Comparison of ENCODE assay signal across 8 mouse cellular contexts in the genomic region with DNA sequence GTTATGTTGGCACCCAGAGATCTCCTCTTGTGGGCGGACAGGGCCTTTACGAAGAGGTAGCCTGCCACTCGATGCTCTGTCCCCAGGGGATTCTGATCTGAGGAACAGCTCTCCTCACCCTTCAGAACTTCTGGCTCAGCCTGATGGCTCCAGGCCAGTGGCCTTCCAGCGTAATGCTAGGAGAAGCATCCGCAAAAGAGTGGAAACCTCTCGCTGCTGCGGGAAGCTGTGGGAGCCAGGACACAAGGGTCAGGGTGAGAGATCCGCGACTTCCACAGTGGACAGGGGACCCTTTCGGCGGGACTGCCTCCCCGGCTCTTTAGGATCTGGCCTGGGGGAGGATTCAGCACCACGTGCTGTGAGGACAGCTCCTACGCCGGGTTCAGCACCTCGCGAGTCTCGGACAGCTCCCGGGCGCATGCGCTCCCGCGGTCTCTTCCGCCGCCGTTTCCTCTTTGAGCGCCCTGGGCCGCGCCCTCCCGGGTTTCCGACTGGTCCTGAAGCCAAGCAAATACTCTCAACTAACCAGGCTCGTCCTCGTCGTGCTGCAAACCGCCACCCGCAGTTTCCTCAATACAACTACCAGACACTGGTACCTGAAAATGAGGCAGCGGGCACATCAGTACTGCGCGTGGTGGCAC. TPM values are rescaled to one million over a fixed set of nuclear protein-coding genes. Genes with fewer than 3 reads are reported as not detected.
DNase-seq lines count a peak whose midpoint lies in the region; ATAC-seq and TF ChIP-seq lines count a peak whose summit lies in the region.

No protein-coding gene starts in this region.

- H3K36me3 ChIP-seq in heart, embryonic 15.5 days = no peaks in the 10 kb centered on the region
- no peaks in the 10 kb centered on the region for H3K36me3 ChIP-seq in kidney, postnatal 0 days (ENCODE audit: insufficient read depth, low read length)
- no peaks in the 10 kb centered on the region for H3K36me3 ChIP-seq in lung, embryonic 15.5 days
- H3K36me3 ChIP-seq in neural tube, embryonic 15.5 days = peaks cover 31% of the 10 kb centered on the region

- H3K4me1 ChIP-seq in bone marrow macrophage, adult 2 months (ENCODE audit: control insufficient read depth, insufficient read depth, low read length) = peaks cover 12% of the 10 kb centered on the region
- H3K4me1 ChIP-seq in heart, embryonic 15.5 days (replicated peaks) = peaks cover 26% of the 10 kb centered on the region
- H3K4me1 ChIP-seq in kidney, postnatal 0 days (replicated peaks; ENCODE audit: insufficient read depth, low read length) = 0 out of 2 replicates have a peak, but pooled peaks cover 7% of the 10 kb centered on the region
- H3K4me1 ChIP-seq in lung, embryonic 15.5 days = peaks cover 19% of the 10 kb centered on the region
- peaks cover 65% of the 10 kb centered on the region for H3K4me1 ChIP-seq in neural tube, embryonic 15.5 days

- peak; percentile 67 for ATAC-seq in CD4-positive, CD25-positive, alpha-beta regulatory T cell, adult 4 months
- peak; percentile 51 for ATAC-seq in erythroblast, adult 5-6 weeks (replicated peaks; ENCODE audit: low FRiP score, poor library complexity, severe bottlenecking)
- no peak; the same call in 1 of the 2 replicates for ATAC-seq in heart, embryonic 15.5 days (replicated peaks; ENCODE audit: insufficient number of reproducible peaks, insufficient read depth, low FRiP score, low read depth)
- peak; percentile 53 for ATAC-seq in kidney, postnatal 0 days (replicated peaks; ENCODE audit: low FRiP score, low read depth)
- peak; percentile 44; the same call in 1 of the 2 replicates for ATAC-seq in lung, embryonic 15.5 days (ENCODE audit: borderline replicate concordance, extremely low read depth, low FRiP score, low TSS enrichment)
- no peak for ATAC-seq in neural tube, embryonic 15.5 days (ENCODE audit: low FRiP score)

- peak overlapping the region; percentile 81 for H3K4me2 ChIP-seq in heart, embryonic 15.5 days
- H3K4me2 ChIP-seq in kidney, postnatal 0 days (ENCODE audit: low read length) = peak overlapping the region; percentile 70
- H3K4me2 ChIP-seq in lung, embryonic 15.5 days = peak overlapping the region; percentile 86
- peak overlapping the region; percentile 92 for H3K4me2 ChIP-seq in neural tube, embryonic 15.5 days

- peak overlapping the region; percentile 63 for H3K4me3 ChIP-seq in bone marrow macrophage, adult 2 months (ENCODE audit: insufficient read depth, low read length)
- H3K4me3 ChIP-seq in heart, embryonic 15.5 days = peak overlapping the region; percentile 45
- peak overlapping the region; percentile 28 for H3K4me3 ChIP-seq in kidney, postnatal 0 days (replicated peaks; ENCODE audit: low read depth, low read length)
- peak overlapping the region; percentile 41 for H3K4me3 ChIP-seq in lung, embryonic 15.5 days
- H3K4me3 ChIP-seq in neural tube, embryonic 15.5 days (replicated peaks) = peak overlapping the region; percentile 61

- peak; percentile 75 for DNase-seq in kidney, postnatal 0 days (ENCODE audit: low spot score)
- peak; percentile 66 for DNase-seq in testis, postnatal 14 days (ENCODE audit: low spot score)

- H3K27me3 ChIP-seq in heart, embryonic 15.5 days = peaks cover 98% of the 10 kb centered on the region
- peaks cover 69% of the 10 kb centered on the region for H3K27me3 ChIP-seq in kidney, postnatal 0 days (ENCODE audit: insufficient read depth, low read length)
- peaks cover 91% of the 10 kb centered on the region for H3K27me3 ChIP-seq in lung, embryonic 15.5 days
- peaks cover 22% of the 10 kb centered on the region for H3K27me3 ChIP-seq in neural tube, embryonic 15.5 days (replicated peaks)

- TF ChIP-seq CTCF in bone marrow macrophage, adult 2 months (IDR thresholded peaks at IDR 0.05; ENCODE audit: low read depth, low read length) = no peak
- TF ChIP-seq CTCF in kidney, postnatal 0 days (IDR thresholded peaks at IDR 0.05; ENCODE audit: low read depth) = no peak

- no peak overlapping the region for H3K9ac ChIP-seq in heart, embryonic 15.5 days
- H3K9ac ChIP-seq in kidney, postnatal 0 days (ENCODE audit: low read depth, low read length) = no peak overlapping the region
- no peak overlapping the region for H3K9ac ChIP-seq in lung, embryonic 15.5 days
- H3K9ac ChIP-seq in neural tube, embryonic 15.5 days (replicated peaks) = peak overlapping the region; percentile 81

- no peaks in the 10 kb centered on the region for H3K9me3 ChIP-seq in heart, embryonic 15.5 days (replicated peaks)
- H3K9me3 ChIP-seq in kidney, postnatal 0 days (replicated peaks; ENCODE audit: low read length) = no peaks in the 10 kb centered on the region
- H3K9me3 ChIP-seq in lung, embryonic 15.5 days = no peaks in the 10 kb centered on the region
- no peaks in the 10 kb centered on the region for H3K9me3 ChIP-seq in neural tube, embryonic 15.5 days (replicated peaks)

- no peak overlapping the region for H3K27ac ChIP-seq in bone marrow macrophage, adult 2 months (ENCODE audit: insufficient read depth, low read depth, low read length)
- H3K27ac ChIP-seq in heart, embryonic 15.5 days = no peak overlapping the region
- H3K27ac ChIP-seq in kidney, postnatal 0 days = no peak overlapping the region
- no peak overlapping the region for H3K27ac ChIP-seq in lung, embryonic 15.5 days
- peak overlapping the region; percentile 89 for H3K27ac ChIP-seq in neural tube, embryonic 15.5 days (replicated peaks)

- no peak for TF ChIP-seq POLR2A in bone marrow macrophage, adult 2 months (IDR thresholded peaks at IDR 0.05; ENCODE audit: borderline replicate concordance, low read depth, low read length)

- WGBS in heart, embryonic 15.5 days = 2% methylated on average over 39 of the region's 39 CpGs
- WGBS in kidney, postnatal 0 days = 2% methylated on average over 39 of the region's 39 CpGs
- WGBS in lung, embryonic 15.5 days = 3% methylated on average over 39 of the region's 39 CpGs
- WGBS in neural tube, embryonic 15.5 days = under 1% methylated on average over 39 of the region's 39 CpGs

RNA-seq across cellular contexts. Expression of gene Celsr3, which starts 0.7 kb away (rescaled TPM):
- under 1 TPM in 1 of 2 experiments, not detected in 1; 0.05 TPM for polyA plus RNA-seq in CD4-positive, CD25-positive, alpha-beta regulatory T cell, adult 4 months (2017; shearing (Covaris generic))
- polyA plus RNA-seq in bone marrow macrophage, adult 2 months (2012; ENCODE audit: insufficient read depth, insufficient read length, missing spikeins) = 2.1 and 2.2 TPM in 2 replicates
- 1.9 and 5.0 TPM in 2 replicates for total RNA-seq in erythroblast, adult 5-6 weeks (2015; ENCODE audit: low replicate concordance)
- total RNA-seq in erythroblast, adult 5-6 weeks (2017; ENCODE audit: low replicate concordance) = 0.09 and 1.8 TPM in 2 replicates
- polyA plus RNA-seq in heart, embryonic 15.5 days (2015; fragmentation: Nextera tagmentation; extraction: Ambion mirVana) = 0.06 and 0.22 TPM in 2 replicates
- polyA plus RNA-seq in kidney, postnatal 0 days (2015; fragmentation: Nextera tagmentation; extraction: Ambion mirVana) = 0.06 and 0.11 TPM in 2 replicates
- polyA plus RNA-seq in lung, embryonic 15.5 days (2015; fragmentation: Nextera tagmentation; extraction: Ambion mirVana) = 0.14 and 0.15 TPM in 2 replicates
- 8.2 and 10.8 TPM in 2 replicates for polyA plus RNA-seq in neural tube, embryonic 15.5 days (2015; fragmentation: Nextera tagmentation; extraction: Ambion mirVana)

RNA-seq across cellular contexts. Expression of gene Nckipsd, which starts 18.7 kb away (rescaled TPM):
- 1 to 10 TPM; 7.5 to 7.8 TPM for polyA plus RNA-seq in CD4-positive, CD25-positive, alpha-beta regulatory T cell, adult 4 months (2017; shearing (Covaris generic))
- 25.6 and 29.0 TPM in 2 replicates for polyA plus RNA-seq in bone marrow macrophage, adult 2 months (2012; ENCODE audit: insufficient read depth, insufficient read length, missing spikeins)
- total RNA-seq in erythroblast, adult 5-6 weeks (2015; ENCODE audit: low replicate concordance) = 2.7 and 4.2 TPM in 2 replicates
- 1.8 and 3.7 TPM in 2 replicates for total RNA-seq in erythroblast, adult 5-6 weeks (2017; ENCODE audit: low replicate concordance)
- polyA plus RNA-seq in heart, embryonic 15.5 days (2015; fragmentation: Nextera tagmentation; extraction: Ambion mirVana) = 9.7 and 14.5 TPM in 2 replicates
- 11.3 and 13.6 TPM in 2 replicates for polyA plus RNA-seq in kidney, postnatal 0 days (2015; fragmentation: Nextera tagmentation; extraction: Ambion mirVana)
- polyA plus RNA-seq in lung, embryonic 15.5 days (2015; fragmentation: Nextera tagmentation; extraction: Ambion mirVana) = 15.3 and 16.6 TPM in 2 replicates
- 33.3 and 40.0 TPM in 2 replicates for polyA plus RNA-seq in neural tube, embryonic 15.5 days (2015; fragmentation: Nextera tagmentation; extraction: Ambion mirVana)

RNA-seq across cellular contexts. Expression of gene Slc26a6, which starts 26.3 kb away (rescaled TPM):
- 10 to 100 TPM in 1 of 2 experiments, 1 to 10 TPM in 1; 8.2 to 24.2 TPM for polyA plus RNA-seq in CD4-positive, CD25-positive, alpha-beta regulatory T cell, adult 4 months (2017; shearing (Covaris generic))
- 19.0 and 20.8 TPM in 2 replicates for polyA plus RNA-seq in bone marrow macrophage, adult 2 months (2012; ENCODE audit: insufficient read depth, insufficient read length, missing spikeins)
- 0.63 and 23.8 TPM in 2 replicates for total RNA-seq in erythroblast, adult 5-6 weeks (2015; ENCODE audit: low replicate concordance)
- not detected in 2 replicates for total RNA-seq in erythroblast, adult 5-6 weeks (2017; ENCODE audit: low replicate concordance)
- polyA plus RNA-seq in heart, embryonic 15.5 days (2015; fragmentation: Nextera tagmentation; extraction: Ambion mirVana) = 5.5 and 6.9 TPM in 2 replicates
- polyA plus RNA-seq in kidney, postnatal 0 days (2015; fragmentation: Nextera tagmentation; extraction: Ambion mirVana) = 10.7 and 12.8 TPM in 2 replicates
- 7.8 and 10.4 TPM in 2 replicates for polyA plus RNA-seq in lung, embryonic 15.5 days (2015; fragmentation: Nextera tagmentation; extraction: Ambion mirVana)
- polyA plus RNA-seq in neural tube, embryonic 15.5 days (2015; fragmentation: Nextera tagmentation; extraction: Ambion mirVana) = 16.8 and 18.6 TPM in 2 replicates

RNA-seq across cellular contexts. Expression of gene Ip6k2, which starts 43.2 kb away (rescaled TPM):
- polyA plus RNA-seq in CD4-positive, CD25-positive, alpha-beta regulatory T cell, adult 4 months (2017; shearing (Covaris generic)) = 10 to 100 TPM; 20.1 to 27.6 TPM
- polyA plus RNA-seq in bone marrow macrophage, adult 2 months (2012; ENCODE audit: insufficient read depth, insufficient read length, missing spikeins) = 37.3 and 40.7 TPM in 2 replicates
- total RNA-seq in erythroblast, adult 5-6 weeks (2015; ENCODE audit: low replicate concordance) = 4.2 and 20.9 TPM in 2 replicates
- total RNA-seq in erythroblast, adult 5-6 weeks (2017; ENCODE audit: low replicate concordance) = 47.5 and 61.2 TPM in 2 replicates
- 28.8 and 36.3 TPM in 2 replicates for polyA plus RNA-seq in heart, embryonic 15.5 days (2015; fragmentation: Nextera tagmentation; extraction: Ambion mirVana)
- 74.6 and 79.5 TPM in 2 replicates for polyA plus RNA-seq in kidney, postnatal 0 days (2015; fragmentation: Nextera tagmentation; extraction: Ambion mirVana)
- 72.5 and 74.7 TPM in 2 replicates for polyA plus RNA-seq in lung, embryonic 15.5 days (2015; fragmentation: Nextera tagmentation; extraction: Ambion mirVana)
- 187 and 210 TPM in 2 replicates for polyA plus RNA-seq in neural tube, embryonic 15.5 days (2015; fragmentation: Nextera tagmentation; extraction: Ambion mirVana)

Comparison
In these comparisons a context has a peak if more than half of its experiments do, and no peak if none do; other contexts are left out.
1. ATAC-seq: peak in CD4-positive, CD25-positive, alpha-beta regulatory T cell, adult 4 months (single experiment), erythroblast, adult 5-6 weeks (single experiment), kidney, postnatal 0 days (single experiment) and lung, embryonic 15.5 days (single experiment); none in heart, embryonic 15.5 days (single experiment) and neural tube, embryonic 15.5 days (single experiment).
2. Peak in every context shown above with its lines, with median percentiles within 50 percentile points of each other: H3K4me3 ChIP-seq and H3K4me2 ChIP-seq.